Mouse (Mus musculus): Measurements from ENCODE around the gene Olfr574. TPM values are rescaled to one million over a fixed set of nuclear protein-coding genes. Genes with fewer than 3 reads are reported as not detected.

The Olfr574 gene
- polyA plus RNA-seq, 1 experiment from 2014 or later = not detected

- Histone ChIP-seq H3K9me3 (ENCODE audit: control insufficient read depth, low read length) (no peaks in the 10 kb centered on the region), H3K4me2 (ENCODE audit: low read depth, low read length) (no peak overlapping the region), H3K27ac (ENCODE audit: low read depth, low read length) (no peak overlapping the region), H3K4me3 (ENCODE audit: low read depth, low read length) (no peak overlapping the region), H3K27me3 (ENCODE audit: control insufficient read depth, insufficient read depth, low read length) (no peaks in the 10 kb centered on the region), H3K9ac (replicated peaks; ENCODE audit: low read depth, low read length) (no peak overlapping the region), H3K36me3 (ENCODE audit: control insufficient read depth, insufficient read depth, low read length) (no peaks in the 10 kb centered on the region), H3K4me1 (ENCODE audit: control insufficient read depth, insufficient read depth, low read length) (no peaks in the 10 kb centered on the region)
- WGBS = 69% methylated on average over 1 of the region's 1 CpGs
- ATAC-seq (ENCODE audit: low read depth) = no peak
Measured at GRCm38 (mm10) chr7:102950732-102951131, 2.5 kb downstream of the Olfr574 start.

DNA sequence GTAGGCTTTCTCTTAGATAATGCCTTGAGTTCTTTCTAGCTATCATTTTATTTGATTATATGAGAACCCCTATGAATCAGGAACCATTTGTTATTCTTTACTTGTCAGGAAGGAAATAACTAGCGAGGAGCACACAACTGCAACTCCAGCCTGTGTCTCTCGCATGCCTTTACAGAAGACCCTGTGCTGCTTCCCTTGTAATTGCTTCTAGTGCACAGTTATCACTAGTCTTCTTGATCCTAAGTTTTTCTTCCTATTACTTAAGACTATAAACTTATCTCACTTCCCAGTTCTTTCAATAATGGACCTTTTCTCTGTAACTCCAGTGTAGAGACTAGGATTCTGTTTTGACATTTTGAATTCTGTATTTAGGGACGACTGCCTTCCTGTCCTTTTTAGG is 9.9 kb downstream of the Olfr574 start:
- H3K9ac ChIP-seq (replicated peaks; ENCODE audit: low read depth, low read length) = no peak overlapping the region
- WGBS = 81% methylated on average over 3 of the region's 3 CpGs
- no peak overlapping the region for H3K27ac ChIP-seq (ENCODE audit: low read depth, low read length)
- H3K4me1 ChIP-seq (ENCODE audit: control insufficient read depth, insufficient read depth, low read length) = no peaks in the 10 kb centered on the region
- no peaks in the 10 kb centered on the region for H3K27me3 ChIP-seq (ENCODE audit: control insufficient read depth, insufficient read depth, low read length)
- no peak overlapping the region for H3K4me2 ChIP-seq (ENCODE audit: low read depth, low read length)
- H3K36me3 ChIP-seq (ENCODE audit: control insufficient read depth, insufficient read depth, low read length) = no peaks in the 10 kb centered on the region
- ATAC-seq (ENCODE audit: low read depth) = no peak
- H3K4me3 ChIP-seq (ENCODE audit: low read depth, low read length) = no peak overlapping the region
- H3K9me3 ChIP-seq (ENCODE audit: control insufficient read depth, low read length) = no peaks in the 10 kb centered on the region

DNA sequence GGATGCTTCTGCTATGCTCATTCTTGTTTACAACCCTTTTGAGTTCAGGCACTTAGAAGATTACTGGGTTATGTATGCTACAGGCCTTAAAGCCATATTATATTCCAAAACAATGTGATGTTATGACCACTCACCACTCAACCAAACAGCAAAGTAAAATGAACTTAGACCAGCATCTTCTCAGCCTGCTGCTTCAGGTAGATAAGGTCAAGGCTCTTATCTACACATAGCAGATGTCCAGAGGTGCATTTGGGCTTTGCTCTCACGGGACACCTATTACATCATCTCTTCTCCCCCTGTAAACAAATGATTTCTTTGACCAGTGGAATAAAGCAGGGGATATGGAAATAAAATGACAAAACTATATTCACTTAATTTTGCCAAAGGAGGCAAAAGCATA is 10.3 kb downstream of the Olfr574 start, which contains the start of gene Olfr575:
TSS of gene Olfr575 (minus strand) at position 183 of the 400 bp plus-strand sequence.
- Histone ChIP-seq H3K9me3 (ENCODE audit: control insufficient read depth, low read length) (no peaks in the 10 kb centered on the region), H3K36me3 (ENCODE audit: control insufficient read depth, insufficient read depth, low read length) (no peaks in the 10 kb centered on the region)
- no peak for ATAC-seq (ENCODE audit: low read depth)

GRCm38 (mm10) chr7:102962360-102962759 is 14.1 kb downstream of the Olfr574 start, which contains the start of gene Olfr576:
TSS of gene Olfr576 (plus strand) at chr7:102962660.
- H3K4me3 ChIP-seq (ENCODE audit: low read depth, low read length) = no peak within 1 kb of the TSS
- H3K4me1 ChIP-seq (ENCODE audit: control insufficient read depth, insufficient read depth, low read length) = no peaks in the 10 kb centered on the region
- H3K9me3 ChIP-seq (ENCODE audit: control insufficient read depth, low read length) = no peaks in the 10 kb centered on the region
- 62% methylated on average over 2 of the region's 2 CpGs for WGBS
- no peak for ATAC-seq (ENCODE audit: low read depth)
- no peak within 1 kb of the TSS for H3K4me2 ChIP-seq (ENCODE audit: low read depth, low read length)
- H3K27me3 ChIP-seq (ENCODE audit: control insufficient read depth, insufficient read depth, low read length) = no peaks in the 10 kb centered on the region
- no peak within 1 kb of the TSS for H3K27ac ChIP-seq (ENCODE audit: low read depth, low read length)
- no peak within 1 kb of the TSS for H3K9ac ChIP-seq (replicated peaks; ENCODE audit: low read depth, low read length)
- no peaks in the 10 kb centered on the region for H3K36me3 ChIP-seq (ENCODE audit: control insufficient read depth, insufficient read depth, low read length)

More for the DNA sequence above, 10.3 kb downstream of the Olfr574 start, which contains the start of gene Olfr575:
- 72% methylated on average over 1 of the region's 1 CpGs for WGBS
- no peaks in the 10 kb centered on the region for H3K27me3 ChIP-seq (ENCODE audit: control insufficient read depth, insufficient read depth, low read length)
- H3K4me1 ChIP-seq (ENCODE audit: control insufficient read depth, insufficient read depth, low read length) = no peaks in the 10 kb centered on the region
- no peak within 1 kb of the TSS for H3K4me3 ChIP-seq (ENCODE audit: low read depth, low read length)
- H3K27ac ChIP-seq (ENCODE audit: low read depth, low read length) = no peak within 1 kb of the TSS
- no peak within 1 kb of the TSS for H3K4me2 ChIP-seq (ENCODE audit: low read depth, low read length)
- H3K9ac ChIP-seq (replicated peaks; ENCODE audit: low read depth, low read length) = no peak within 1 kb of the TSS

- no peak overlapping the region for H3K9ac ChIP-seq (replicated peaks; ENCODE audit: low read depth, low read length)
- no peaks in the 10 kb centered on the region for H3K4me1 ChIP-seq (ENCODE audit: control insufficient read depth, insufficient read depth, low read length)
- H3K27me3 ChIP-seq (ENCODE audit: control insufficient read depth, insufficient read depth, low read length) = no peaks in the 10 kb centered on the region
- H3K36me3 ChIP-seq (ENCODE audit: control insufficient read depth, insufficient read depth, low read length) = no peaks in the 10 kb centered on the region
- no peak for ATAC-seq (ENCODE audit: low read depth)
- H3K27ac ChIP-seq (ENCODE audit: low read depth, low read length) = no peak overlapping the region
- H3K4me2 ChIP-seq (ENCODE audit: low read depth, low read length) = no peak overlapping the region
- H3K4me3 ChIP-seq (ENCODE audit: low read depth, low read length) = no peak overlapping the region
- H3K9me3 ChIP-seq (ENCODE audit: control insufficient read depth, low read length) = no peaks in the 10 kb centered on the region
- 53% methylated on average over 1 of the region's 1 CpGs for WGBS
Measured at GRCm38 (mm10) chr7:102974399-102974798, 26.1 kb downstream of the Olfr574 start.

DNA sequence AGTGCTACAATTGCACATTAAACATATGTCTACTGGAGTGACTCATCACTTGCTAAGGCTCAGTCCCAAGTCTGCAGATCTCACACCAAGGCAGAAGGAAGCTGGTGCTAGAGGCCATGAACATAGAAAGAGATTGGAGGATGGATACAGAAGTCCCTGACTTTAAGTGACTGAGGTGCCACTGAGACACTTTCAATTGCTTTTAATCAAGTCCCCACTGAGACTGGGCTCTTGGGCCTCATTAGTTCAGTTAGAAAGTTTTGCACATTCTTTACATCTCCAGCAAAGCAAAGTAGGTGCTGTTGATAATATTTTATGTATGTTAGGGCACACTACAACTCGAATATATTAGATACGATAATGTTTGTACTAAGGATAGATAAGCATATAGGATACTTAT is 27.6 kb downstream of the Olfr574 start, which contains the start of gene Olfr577:
TSS of gene Olfr577 (minus strand) at position 101 of the 400 bp plus-strand sequence.
- Histone ChIP-seq H3K27ac (ENCODE audit: low read depth, low read length) (no peak within 1 kb of the TSS), H3K4me3 (ENCODE audit: low read depth, low read length) (no peak within 1 kb of the TSS), H3K9ac (replicated peaks; ENCODE audit: low read depth, low read length) (no peak within 1 kb of the TSS), H3K36me3 (ENCODE audit: control insufficient read depth, insufficient read depth, low read length) (no peaks in the 10 kb centered on the region), H3K4me1 (ENCODE audit: control insufficient read depth, insufficient read depth, low read length) (no peaks in the 10 kb centered on the region), H3K9me3 (ENCODE audit: control insufficient read depth, low read length) (no peaks in the 10 kb centered on the region), H3K4me2 (ENCODE audit: low read depth, low read length) (no peak within 1 kb of the TSS), H3K27me3 (ENCODE audit: control insufficient read depth, insufficient read depth, low read length) (no peaks in the 10 kb centered on the region)
- ATAC-seq (ENCODE audit: low read depth) = no peak
- 90% methylated on average over 2 of the region's 2 CpGs for WGBS

DNA sequence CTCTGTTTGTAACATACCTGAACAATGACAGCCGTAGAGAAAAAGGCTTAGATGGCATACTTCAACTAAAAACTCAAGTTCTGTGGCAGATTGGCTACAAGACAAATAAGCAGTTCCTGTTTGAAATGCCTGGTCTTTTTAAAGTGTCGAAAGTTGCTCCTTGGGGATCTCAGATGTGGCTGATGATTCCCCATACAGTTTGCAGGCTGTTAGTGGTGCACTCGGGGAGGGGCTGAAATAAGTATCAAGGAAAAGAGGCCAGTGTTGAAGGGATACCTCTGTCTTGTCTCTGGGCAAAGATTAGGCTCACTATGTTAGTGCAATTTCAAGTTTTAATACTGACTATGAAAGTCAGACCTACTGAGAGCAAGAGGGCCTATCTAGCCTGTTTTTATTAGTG is 41.0 kb downstream of the Olfr574 start, which contains the start of gene Olfr578:
TSS of gene Olfr578 (minus strand) at position 101 of the 400 bp plus-strand sequence.
- no peak within 1 kb of the TSS for H3K9ac ChIP-seq (replicated peaks; ENCODE audit: low read depth, low read length)
- no peaks in the 10 kb centered on the region for H3K9me3 ChIP-seq (ENCODE audit: control insufficient read depth, low read length)
- no peak within 1 kb of the TSS for H3K27ac ChIP-seq (ENCODE audit: low read depth, low read length)
- no peak within 1 kb of the TSS for H3K4me3 ChIP-seq (ENCODE audit: low read depth, low read length)
- H3K4me2 ChIP-seq (ENCODE audit: low read depth, low read length) = no peak within 1 kb of the TSS
- no peaks in the 10 kb centered on the region for H3K36me3 ChIP-seq (ENCODE audit: control insufficient read depth, insufficient read depth, low read length)
- no peak for ATAC-seq (ENCODE audit: low read depth)
- no peaks in the 10 kb centered on the region for H3K27me3 ChIP-seq (ENCODE audit: control insufficient read depth, insufficient read depth, low read length)
- H3K4me1 ChIP-seq (ENCODE audit: control insufficient read depth, insufficient read depth, low read length) = no peaks in the 10 kb centered on the region
- 80% methylated on average over 3 of the region's 3 CpGs for WGBS

Other genes with a start within 250 kb of the Olfr574 start
- gene Olfr558, start 246.3 kb upstream of the Olfr574 start, polyA plus RNA-seq (2014; fragmentation: Nextera tagmentation; extraction: Ambion mirVana) = 0.12 and 0.36 TPM in 2 replicates
- gene Olfr33, start 229.4 kb upstream of the Olfr574 start, polyA plus RNA-seq (2014; fragmentation: Nextera tagmentation; extraction: Ambion mirVana) = not detected in 2 replicates
- gene Olfr559, start 221.0 kb upstream of the Olfr574 start, polyA plus RNA-seq (2014; fragmentation: Nextera tagmentation; extraction: Ambion mirVana) = not detected in 2 replicates
- not detected in 2 replicates for gene Olfr560, start 189.1 kb upstream of the Olfr574 start, polyA plus RNA-seq (2014; fragmentation: Nextera tagmentation; extraction: Ambion mirVana)
- gene Olfr78, start 189.0 kb upstream of the Olfr574 start, polyA plus RNA-seq (2014; fragmentation: Nextera tagmentation; extraction: Ambion mirVana) = 0.19 TPM in 1 of 2 replicates, not detected in the other
- not detected in 2 replicates for gene Olfr561, start 177.2 kb upstream of the Olfr574 start, polyA plus RNA-seq (2014; fragmentation: Nextera tagmentation; extraction: Ambion mirVana)
- gene Olfr564, start 145.0 kb upstream of the Olfr574 start, polyA plus RNA-seq (2014; fragmentation: Nextera tagmentation; extraction: Ambion mirVana) = not detected in 2 replicates
- gene Olfr566, start 89.7 kb upstream of the Olfr574 start, polyA plus RNA-seq (2014; fragmentation: Nextera tagmentation; extraction: Ambion mirVana) = not detected in 2 replicates
- gene Olfr568, start 71.3 kb upstream of the Olfr574 start, polyA plus RNA-seq (2014; fragmentation: Nextera tagmentation; extraction: Ambion mirVana) = not detected in 2 replicates
- not detected in 2 replicates for gene Olfr569, start 57.6 kb upstream of the Olfr574 start, polyA plus RNA-seq (2014; fragmentation: Nextera tagmentation; extraction: Ambion mirVana)
- not detected in 2 replicates for gene Olfr570, start 53.9 kb upstream of the Olfr574 start, polyA plus RNA-seq (2014; fragmentation: Nextera tagmentation; extraction: Ambion mirVana)
- 0.18 TPM in 1 of 2 replicates, not detected in the other for gene Olfr571, start 30.9 kb upstream of the Olfr574 start, polyA plus RNA-seq (2014; fragmentation: Nextera tagmentation; extraction: Ambion mirVana)
- gene Olfr572, start 24.1 kb upstream of the Olfr574 start, polyA plus RNA-seq (2014; fragmentation: Nextera tagmentation; extraction: Ambion mirVana) = not detected in 2 replicates
- gene Olfr573-ps1, start 5.9 kb upstream of the Olfr574 start, polyA plus RNA-seq (2014; fragmentation: Nextera tagmentation; extraction: Ambion mirVana) = not detected in 2 replicates
- gene Olfr575, start 10.3 kb downstream of the Olfr574 start, polyA plus RNA-seq (2014; fragmentation: Nextera tagmentation; extraction: Ambion mirVana) = not detected in 2 replicates
- not detected in 2 replicates for gene Olfr576, start 14.2 kb downstream of the Olfr574 start, polyA plus RNA-seq (2014; fragmentation: Nextera tagmentation; extraction: Ambion mirVana)
- gene Olfr577, start 27.5 kb downstream of the Olfr574 start, polyA plus RNA-seq (2014; fragmentation: Nextera tagmentation; extraction: Ambion mirVana) = not detected in 2 replicates
- not detected in 2 replicates for gene Olfr578, start 40.9 kb downstream of the Olfr574 start, polyA plus RNA-seq (2014; fragmentation: Nextera tagmentation; extraction: Ambion mirVana)
- gene Olfr582, start 89.6 kb downstream of the Olfr574 start, polyA plus RNA-seq (2014; fragmentation: Nextera tagmentation; extraction: Ambion mirVana) = not detected in 2 replicates
- not detected in 2 replicates for gene Olfr583, start 102.8 kb downstream of the Olfr574 start, polyA plus RNA-seq (2014; fragmentation: Nextera tagmentation; extraction: Ambion mirVana)
- gene Olfr584, start 133.4 kb downstream of the Olfr574 start, polyA plus RNA-seq (2014; fragmentation: Nextera tagmentation; extraction: Ambion mirVana) = not detected in 2 replicates
- not detected in 2 replicates for gene Olfr585, start 149.3 kb downstream of the Olfr574 start, polyA plus RNA-seq (2014; fragmentation: Nextera tagmentation; extraction: Ambion mirVana)
- gene Olfr586, start 177.2 kb downstream of the Olfr574 start, polyA plus RNA-seq (2014; fragmentation: Nextera tagmentation; extraction: Ambion mirVana) = not detected in 2 replicates
- gene Olfr588-ps1, start 192.4 kb downstream of the Olfr574 start, polyA plus RNA-seq (2014; fragmentation: Nextera tagmentation; extraction: Ambion mirVana) = not detected in 2 replicates
- not detected in 2 replicates for gene Olfr589, start 207.9 kb downstream of the Olfr574 start, polyA plus RNA-seq (2014; fragmentation: Nextera tagmentation; extraction: Ambion mirVana)
- not detected in 2 replicates for gene Olfr591, start 229.9 kb downstream of the Olfr574 start, polyA plus RNA-seq (2014; fragmentation: Nextera tagmentation; extraction: Ambion mirVana)
- gene Olfr592, start 236.3 kb downstream of the Olfr574 start, polyA plus RNA-seq (2014; fragmentation: Nextera tagmentation; extraction: Ambion mirVana) = not detected in 2 replicates